Mouse (Mus musculus) layer of hippocampus, adult 2 months (tissue): ENCODE measurements around the gene Tcte2. TPM values are rescaled to one million over a fixed set of nuclear protein-coding genes. Genes with fewer than 3 reads are reported as not detected.
A peak's percentile ranks its signal among the peaks of the same experiment; 100 is the strongest.

Experiments used
- DNase-seq, 2 experiments: peaks; one replicate each; pipeline ENCODE4 v3.0.0; 2022; ENCODE audit warnings: low spot score in 2 of 2
- H3K27ac ChIP-seq: fragments of 200-600 bp; 2 replicates; pipeline ENCODE4 v1.8.1; 2022
- H3K4me3 ChIP-seq: fragments of 200-600 bp; 2 replicates; pipeline ENCODE4 v1.8.1; 2022; ENCODE audit warnings: mild to moderate bottlenecking
- CTCF ChIP-seq: fragments of 200-600 bp; conservative IDR thresholded peaks from 2 replicates; pipeline ENCODE4 v1.8.1; 2022; ENCODE audit warnings: antibody characterized with exemption, mild to moderate bottlenecking, moderate library complexity
- total RNA-seq, 2 experiments: library from RNA; stranded (reverse); gene quantifications; 2 replicates each; pipeline ENCODE4 v1.2.3; 2021

Tcte2 gene
- total RNA-seq, 2 experiments from 2014 or later, result 18.4 to 22.1 TPM

- TF ChIP-seq CTCF, result no peak
- DNase-seq, result no peak
- H3K27ac ChIP-seq, result no peak overlapping the region
- H3K4me3 ChIP-seq, result no peak overlapping the region
Measured at GRCm38 (mm10) chr17:13730980-13731726, 30.5 kb downstream of the Tcte2 start.

GRCm38 (mm10) chr17:13726832-13727355 is 34.7 kb downstream of the Tcte2 start:
- DNase-seq, result no peak
- Histone ChIP-seq H3K4me3 (no peak overlapping the region), H3K27ac (no peak overlapping the region)
- TF ChIP-seq CTCF, result no peak

GRCm38 (mm10) chr17:13725004-13725550 is 36.5 kb downstream of the Tcte2 start:
- DNase-seq, result no peak
- Histone ChIP-seq H3K27ac (no peak overlapping the region), H3K4me3 (no peak overlapping the region)
- no peak for TF ChIP-seq CTCF

- no peak for TF ChIP-seq CTCF
- H3K27ac ChIP-seq, result 0 out of 2 replicates have a peak overlapping the region, but pooled peaks have one; percentile 21
- no peak for DNase-seq
- H3K4me3 ChIP-seq, result no peak overlapping the region
Measured at GRCm38 (mm10) chr17:13722434-13722833, 39.2 kb downstream of the Tcte2 start.

GRCm38 (mm10) chr17:13721372-13721771 is 40.3 kb downstream of the Tcte2 start:
- TF ChIP-seq CTCF, result no peak
- no peak for DNase-seq
- no peak overlapping the region for H3K27ac ChIP-seq
- no peak overlapping the region for H3K4me3 ChIP-seq

- no peak for DNase-seq
- no peak overlapping the region for H3K27ac ChIP-seq
- TF ChIP-seq CTCF, result no peak
- no peak overlapping the region for H3K4me3 ChIP-seq
Measured at GRCm38 (mm10) chr17:13720187-13720586, 41.4 kb downstream of the Tcte2 start.

GRCm38 (mm10) chr17:13717428-13717827 is 44.2 kb downstream of the Tcte2 start:
- H3K4me3 ChIP-seq, result no peak overlapping the region
- no peak overlapping the region for H3K27ac ChIP-seq
- DNase-seq, result no peak
- TF ChIP-seq CTCF, result no peak

GRCm38 (mm10) chr17:13716336-13716735 is 45.3 kb downstream of the Tcte2 start:
- H3K27ac ChIP-seq, result no peak overlapping the region
- TF ChIP-seq CTCF, result no peak
- H3K4me3 ChIP-seq, result no peak overlapping the region
- DNase-seq, result no peak

- DNase-seq, result no peak
- Histone ChIP-seq H3K4me3 (no peak overlapping the region), H3K27ac (no peak overlapping the region)
- TF ChIP-seq CTCF, result no peak
Measured at GRCm38 (mm10) chr17:13715511-13715910, 46.1 kb downstream of the Tcte2 start.

- Histone ChIP-seq H3K27ac (no peak overlapping the region), H3K4me3 (no peak overlapping the region)
- DNase-seq, result no peak
- TF ChIP-seq CTCF, result no peak
Measured at GRCm38 (mm10) chr17:13714654-13715053, 47.0 kb downstream of the Tcte2 start.

- DNase-seq, result no peak
- no peak for TF ChIP-seq CTCF
- Histone ChIP-seq H3K27ac (no peak overlapping the region), H3K4me3 (no peak overlapping the region)
Measured at GRCm38 (mm10) chr17:13714128-13714527, 47.5 kb downstream of the Tcte2 start.

GRCm38 (mm10) chr17:13712518-13712917 is 49.1 kb downstream of the Tcte2 start:
- no peak for DNase-seq
- no peak for TF ChIP-seq CTCF
- H3K4me3 ChIP-seq, result no peak overlapping the region
- H3K27ac ChIP-seq, result no peak overlapping the region

GRCm38 (mm10) chr17:13712116-13712515 is 49.5 kb downstream of the Tcte2 start:
- no peak for TF ChIP-seq CTCF
- no peak for DNase-seq
- Histone ChIP-seq H3K27ac (no peak overlapping the region), H3K4me3 (no peak overlapping the region)

GRCm38 (mm10) chr17:13711173-13711572 is 50.5 kb downstream of the Tcte2 start:
- Histone ChIP-seq H3K4me3 (no peak overlapping the region), H3K27ac (no peak overlapping the region)
- TF ChIP-seq CTCF, result no peak
- no peak for DNase-seq
